Mouse (Mus musculus) adrenal gland, postnatal 10 days (tissue): ENCODE measurements at regions not wholly inside any gene's neighbourhood (a gene's known extent, or its start where the extent isn't known, plus 50 kb on each side); places are given as distances from the start of the nearest gene placed in this dataset.

ENCODE experiments used
- DNase-seq: peaks from one replicate; pipeline ENCODE4 v3.0.0; 2021; ENCODE audit warnings: mixed read lengths

- peak; percentile 72 for DNase-seq
Observed at GRCm38 (mm10) chr3:38254896-38255295, 229.7 kb downstream of the Ankrd50 start.

DNA sequence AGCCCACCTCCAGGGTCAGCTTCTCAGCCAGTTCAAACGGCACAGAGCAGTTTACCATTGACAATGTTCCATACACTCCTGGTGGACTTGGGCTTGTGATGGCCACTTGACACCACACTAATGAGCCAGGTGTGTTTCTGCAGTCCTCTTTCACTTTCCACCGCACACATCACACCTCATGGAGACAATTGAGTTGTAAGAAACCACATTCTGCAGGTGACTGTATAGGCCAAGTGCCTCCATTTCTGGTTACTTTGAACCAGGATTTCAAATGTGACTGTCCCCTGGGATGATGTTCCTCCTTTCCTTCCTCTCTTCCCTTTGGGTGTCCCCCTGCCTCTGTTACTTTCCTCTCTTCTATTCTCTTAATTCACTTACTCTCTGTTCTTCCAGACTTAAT lies 233.1 kb downstream of the Ankrd50 start:
- DNase-seq = no peak

DNA sequence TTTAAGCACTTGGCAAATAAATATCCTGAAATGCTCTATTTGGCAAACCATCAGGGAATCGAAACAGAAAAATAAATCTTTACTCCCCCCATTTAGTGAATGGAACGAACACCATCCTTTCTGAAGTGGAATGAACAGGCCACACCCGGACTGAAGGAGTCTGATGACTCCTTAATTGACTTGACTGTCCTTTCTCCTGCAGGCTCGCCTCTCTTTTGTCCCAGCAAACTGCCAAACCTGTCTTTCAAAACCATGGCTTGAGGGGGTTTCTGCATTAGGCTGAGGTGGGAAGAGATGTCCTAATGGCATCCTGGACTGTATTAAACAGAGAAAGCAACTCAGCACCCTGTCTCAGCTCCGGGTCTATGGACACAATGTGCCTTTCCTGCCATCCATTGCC lies 234.1 kb downstream of the Ankrd50 start:
- no peak for DNase-seq

DNA sequence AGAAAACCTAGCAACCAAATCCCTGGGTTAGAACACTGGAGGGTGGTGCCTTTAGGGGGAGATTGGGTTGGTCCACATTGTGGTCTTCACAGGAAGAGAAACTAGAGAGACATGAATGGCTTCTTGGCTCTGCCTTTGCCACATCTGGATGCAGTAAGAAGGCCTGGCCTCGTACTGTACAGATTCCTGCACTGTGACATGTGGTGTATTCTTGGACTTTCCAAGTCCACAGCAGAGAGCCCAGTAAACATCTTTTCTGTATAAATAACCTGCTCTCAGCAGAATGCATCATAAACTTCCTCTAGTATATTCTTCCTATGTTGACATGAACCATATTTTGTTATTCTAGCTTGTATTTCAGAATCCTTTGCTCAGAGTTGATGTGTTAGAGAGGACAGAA lies 235.7 kb downstream of the Ankrd50 start:
- DNase-seq = no peak

GRCm38 (mm10) chr3:38246439-38246838 lies 238.2 kb downstream of the Ankrd50 start:
- peak; percentile 27 for DNase-seq

DNA sequence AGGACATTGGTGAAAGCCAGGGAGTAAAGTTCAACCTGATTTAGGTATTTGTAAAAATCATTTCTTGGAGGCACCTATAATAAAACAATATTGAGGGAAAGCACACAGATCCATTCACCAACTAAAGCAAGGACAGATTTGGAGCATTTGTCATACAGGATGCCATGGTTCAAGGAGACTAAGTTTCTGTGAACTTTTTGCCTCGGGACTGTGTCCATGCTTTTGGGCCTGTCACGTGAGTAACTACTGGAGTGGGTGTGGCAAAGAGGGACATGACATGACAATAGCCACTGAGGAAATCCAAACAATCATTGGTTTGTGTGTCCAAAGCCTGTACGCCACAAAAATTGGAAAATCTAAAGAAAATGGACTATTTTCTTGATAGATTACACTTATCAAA lies 241.4 kb downstream of the Ankrd50 start:
- no peak for DNase-seq

GRCm38 (mm10) chr3:38237616-38238015 lies 247.0 kb downstream of the Ankrd50 start:
- no peak for DNase-seq

- DNase-seq = no peak
Observed at GRCm38 (mm10) chr3:38235736-38236083, 248.9 kb downstream of the Ankrd50 start.

- no peak for DNase-seq
Observed at GRCm38 (mm10) chr3:38235033-38235735, 249.5 kb downstream of the Ankrd50 start.

- DNase-seq = no peak
Observed at GRCm38 (mm10) chr3:38234534-38234933, 250.1 kb downstream of the Ankrd50 start.

GRCm38 (mm10) chr3:38234006-38234405 lies 250.6 kb downstream of the Ankrd50 start:
- DNase-seq = no peak

GRCm38 (mm10) chr3:38233091-38233490 lies 251.6 kb downstream of the Ankrd50 start:
- DNase-seq = no peak

GRCm38 (mm10) chr3:38232111-38233076 lies 252.2 kb downstream of the Ankrd50 start:
- peak; percentile 53 for DNase-seq

DNA sequence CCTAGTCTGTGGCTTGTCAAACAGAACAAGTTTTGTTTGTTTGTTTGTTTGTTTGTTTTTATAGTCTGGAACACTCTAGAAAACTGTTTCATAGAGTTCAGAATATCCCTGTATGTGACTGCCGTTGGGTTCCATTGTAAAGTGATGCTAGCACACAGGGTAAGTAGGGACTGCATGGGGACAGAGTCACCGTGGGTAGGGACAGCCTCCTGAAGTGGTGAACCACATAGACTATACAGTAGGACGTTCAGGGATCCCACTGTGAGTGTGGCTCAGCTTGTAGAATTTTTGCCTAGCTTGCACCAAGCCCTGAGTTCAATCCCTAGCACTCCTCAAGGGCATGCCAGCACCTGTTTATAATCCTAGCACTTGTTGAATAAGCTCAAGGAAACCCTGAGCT lies 253.1 kb downstream of the Ankrd50 start:
- no peak for DNase-seq

GRCm38 (mm10) chr3:38230796-38231195 lies 253.8 kb downstream of the Ankrd50 start:
- no peak for DNase-seq

DNA sequence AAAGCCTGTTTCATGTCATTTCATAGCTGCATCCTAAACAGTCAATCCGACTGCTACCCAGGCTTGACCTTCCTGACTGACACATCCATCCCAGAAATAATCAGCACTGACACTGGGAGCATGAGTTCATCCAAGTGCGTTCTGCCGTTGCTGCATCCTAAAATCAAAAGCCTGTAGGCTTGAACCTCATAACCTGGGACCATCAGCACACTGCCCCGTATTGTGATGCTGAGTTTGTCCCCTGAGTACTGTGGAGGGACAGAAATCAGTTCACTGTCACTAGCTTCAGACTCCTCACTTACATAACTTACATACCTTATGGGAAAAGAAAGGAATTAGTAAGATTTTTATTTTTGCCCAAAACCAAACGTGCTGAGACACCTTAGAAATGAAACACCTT lies 255.0 kb downstream of the Ankrd50 start:
- no peak for DNase-seq

- DNase-seq = no peak
Observed at GRCm38 (mm10) chr3:38229051-38229450, 255.6 kb downstream of the Ankrd50 start.

DNA sequence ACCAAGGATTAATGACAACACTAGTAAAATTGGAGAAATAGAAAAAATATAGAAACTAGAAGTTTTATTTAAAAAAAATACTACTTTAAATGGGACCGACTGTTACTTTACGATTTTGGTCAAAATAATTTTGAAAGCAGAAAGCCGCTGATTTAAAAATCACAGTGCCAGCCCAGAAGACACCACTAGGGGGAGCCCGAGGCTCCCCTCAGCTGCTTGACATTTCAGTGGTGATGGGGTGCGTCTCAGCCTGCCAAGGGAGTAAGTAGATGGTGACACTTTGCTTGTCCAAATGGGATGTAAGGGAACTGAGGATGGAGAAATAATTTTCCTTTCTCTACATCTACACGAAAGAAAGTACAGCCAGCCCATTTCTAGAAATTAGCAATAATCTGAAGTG lies 257.0 kb downstream of the Ankrd50 start:
- DNase-seq = peak; percentile 77

GRCm38 (mm10) chr3:38227121-38227520 lies 257.5 kb downstream of the Ankrd50 start:
- DNase-seq = no peak

- DNase-seq = no peak
Observed at GRCm38 (mm10) chr3:38226147-38226546, 258.5 kb downstream of the Ankrd50 start.

- no peak for DNase-seq
Observed at GRCm38 (mm10) chr3:38221834-38222215, 262.8 kb downstream of the Ankrd50 start.

DNA sequence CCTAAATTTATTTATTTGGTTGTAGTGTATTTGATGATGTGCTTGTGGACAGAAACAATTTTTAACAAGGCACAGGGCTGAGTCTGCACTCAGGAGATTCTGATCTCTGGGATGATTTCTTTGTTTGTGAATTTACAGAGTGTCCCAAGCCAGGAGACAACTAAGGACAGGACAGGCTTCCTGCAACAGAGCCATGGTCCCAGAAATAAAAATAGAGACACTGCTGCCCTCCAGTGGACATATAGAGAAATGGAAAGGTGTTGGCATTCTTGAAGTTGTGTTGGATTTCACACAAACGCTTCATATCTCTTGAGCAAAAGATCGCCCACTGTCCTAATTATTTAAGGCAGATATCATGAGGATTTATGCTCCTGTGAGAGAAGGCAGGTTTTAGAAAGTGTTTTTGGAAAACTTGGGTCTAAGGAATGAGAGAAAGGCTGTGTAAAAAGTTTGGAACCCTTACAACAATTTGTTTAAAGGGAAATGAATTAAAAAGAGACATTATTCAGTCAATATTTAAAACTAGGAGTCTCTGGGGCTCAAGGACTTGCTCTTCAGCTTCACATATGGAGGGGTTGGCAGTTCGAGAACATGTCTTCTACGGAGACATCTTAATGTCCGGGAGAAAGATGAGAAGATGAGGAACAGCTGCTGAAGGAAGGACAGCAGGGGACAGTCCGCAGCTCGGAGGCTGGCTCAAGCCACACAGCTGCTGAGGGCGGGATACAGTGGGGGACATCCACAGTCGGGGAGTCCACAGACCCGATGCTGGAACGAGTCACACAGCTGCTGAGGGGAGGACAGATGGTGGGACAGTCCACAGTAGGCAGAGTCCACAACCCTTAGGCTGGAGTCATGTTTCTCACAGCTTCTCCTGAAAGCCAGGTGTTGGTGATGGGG lies 263.5 kb downstream of the Ankrd50 start:
- DNase-seq = peak; percentile 41

DNA sequence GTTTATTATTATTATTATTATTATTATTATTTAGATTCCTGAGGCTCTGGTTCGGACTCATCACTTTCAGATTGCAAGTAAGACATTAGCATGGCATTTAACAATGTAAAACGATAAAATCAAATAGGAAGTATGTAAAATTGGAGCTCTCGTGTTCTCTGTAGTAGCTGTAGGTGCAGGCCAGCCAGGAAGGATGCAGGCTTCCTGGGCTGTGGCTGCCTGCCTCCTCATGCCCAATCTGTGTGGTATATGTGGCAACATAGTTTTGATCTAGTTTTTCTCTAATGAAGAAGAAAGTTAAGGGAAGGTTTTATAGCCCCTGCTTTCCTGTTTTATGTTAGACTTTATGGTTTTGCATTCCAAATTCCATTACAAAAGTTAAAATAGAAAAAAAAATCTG lies 275.6 kb downstream of the Ankrd50 start:
- DNase-seq = no peak
